ENCODE assay signal across 8 mouse cellular contexts in genomic region chr11:104231041-104231911, GRCm38 (mm10). TPM values are rescaled to one million over a fixed set of nuclear protein-coding genes. Genes with fewer than 3 reads are reported as not detected.
DNase-seq lines count a peak whose midpoint lies in the region; ATAC-seq lines count a peak whose summit lies in the region.

Mapt (plus strand) TSS chr11:104231390.

- ATAC-seq in hindbrain, embryonic 16.5 days, result peak; percentile 77

- H3K9me3 ChIP-seq in hindbrain, embryonic 16.5 days (ENCODE audit: control insufficient read depth, low read length), result no peaks in the 10 kb centered on the region

- peak within 1 kb of the TSS; percentile 64 for H3K4me2 ChIP-seq in hindbrain, embryonic 16.5 days (ENCODE audit: low read length)

- no peaks in the 10 kb centered on the region for H3K36me3 ChIP-seq in hindbrain, embryonic 16.5 days (ENCODE audit: control insufficient read depth, insufficient read depth, low read length)

- peak within 1 kb of the TSS; percentile 97 for H3K27ac ChIP-seq in hindbrain, embryonic 16.5 days (ENCODE audit: low read depth, low read length)

- under 1% methylated on average over 66 of the region's 94 CpGs for WGBS in hindbrain, embryonic 16.5 days

- DNase-seq in R1 (ENCODE audit: low read depth, low spot score), result peak; percentile 90
- peak; percentile 92 for DNase-seq in cerebellum, postnatal 36 days
- peak; percentile 89 for DNase-seq in gastrocnemius, adult 18-20 months (ENCODE audit: low spot score)
- peak; percentile 90 to 94 for DNase-seq in left cerebral cortex, adult 18-20 months (ENCODE audit: low spot score in 2 of 2)
- DNase-seq in lung, postnatal 4 days, result peak; percentile 90 to 93
- peak; percentile 94 for DNase-seq in right cerebral cortex, adult 18-20 months
- DNase-seq in urinary bladder, postnatal 10 days (ENCODE audit: low spot score), result peak; percentile 38

- H3K27me3 ChIP-seq in hindbrain, embryonic 16.5 days (replicated peaks; ENCODE audit: control insufficient read depth, insufficient read depth, low read length), result no peaks in the 10 kb centered on the region

- peaks cover 18% of the 10 kb centered on the region for H3K4me1 ChIP-seq in hindbrain, embryonic 16.5 days (ENCODE audit: control insufficient read depth, insufficient read depth, low read depth, low read length)

- H3K4me3 ChIP-seq in hindbrain, embryonic 16.5 days (ENCODE audit: low read length), result peak within 1 kb of the TSS; percentile 62

- H3K9ac ChIP-seq in hindbrain, embryonic 16.5 days (ENCODE audit: low read depth, low read length), result peak within 1 kb of the TSS; percentile 92

RNA-seq across cellular contexts. Expression of gene Mapt, which starts in this region (rescaled TPM):
- total RNA-seq in gastrocnemius, adult 18-20 months (2021), result 10 to 100 TPM; 71.8 to 85.5 TPM
- polyA plus RNA-seq in hindbrain, embryonic 16.5 days (2015; fragmentation: Nextera tagmentation; extraction: Ambion mirVana), result 1,116 and 1,219 TPM in 2 replicates
- 100 to 1,000 TPM; 350 to 364 TPM for total RNA-seq in left cerebral cortex, adult 18-20 months (2021)

Comparison
In these comparisons a context has a peak if more than half of its experiments do, and no peak if none do; other contexts are left out.
1. Peak in every context shown above with its lines: DNase-seq, ATAC-seq, H3K4me3 ChIP-seq and H3K27ac ChIP-seq.
2. RNA of gene Mapt (total RNA-seq): 350 to 364 TPM in left cerebral cortex, adult 18-20 months; 71.8 to 85.5 TPM in gastrocnemius, adult 18-20 months; every median in the first group is over 4 times any median in the second.
3. DNase-seq: peak in every context shown above with its lines; median percentile 94 in right cerebral cortex, adult 18-20 months; 92 in cerebellum, postnatal 36 days; 92 in left cerebral cortex, adult 18-20 months; 92 in lung, postnatal 4 days; 90 in R1; 89 in gastrocnemius, adult 18-20 months; 38 in urinary bladder, postnatal 10 days.